Mouse (Mus musculus): Measurements from ENCODE around the gene Gm20403. TPM values are rescaled to one million over a fixed set of nuclear protein-coding genes. Genes with fewer than 3 reads are reported as not detected.

Gene Gm20403
- total RNA-seq, 4 experiments from 2014 or later, result not detected

Other genes with a start within 250 kb of the Gm20403 start
- gene Snx6, start 190.8 kb downstream of the Gm20403 start, total RNA-seq (2022), result 10 to 100 TPM; 41.7 to 53.5 (median 47.1) TPM
- gene Cfl2, start 123.7 kb downstream of the Gm20403 start, total RNA-seq (2022), result 100 to 1,000 TPM in 2 of 4 experiments, 10 to 100 TPM in 2; 94.4 to 106 (median 99.6) TPM
- 1 to 10 TPM in 3 of 4 experiments, under 1 TPM in 1; 0.49 to 4.9 (median 2.1) TPM for gene Baz1a, start 27.8 kb upstream of the Gm20403 start, total RNA-seq (2022)
- 10 to 100 TPM; 10.2 to 12.7 (median 11.2) TPM for gene 2700097O09Rik, start 93.6 kb upstream of the Gm20403 start, total RNA-seq (2022)
- 10 to 100 TPM; 84.9 to 98.9 (median 94.6) TPM for gene Srp54a, start 93.7 kb upstream of the Gm20403 start, total RNA-seq (2022)
- gene Fam177a, start 137.9 kb upstream of the Gm20403 start, total RNA-seq (2022), result 10 to 100 TPM in 3 of 4 experiments, 1 to 10 TPM in 1; 6.1 to 17.5 (median 15.6) TPM
- 10 to 100 TPM; 31.5 to 60.4 (median 43.9) TPM for gene Srp54b, start 168.6 kb upstream of the Gm20403 start, total RNA-seq (2022)
- gene 1700047I17Rik2, start 213.1 kb upstream of the Gm20403 start, total RNA-seq (2022), result 10 to 100 TPM in 1 of 4 experiments, 1 to 10 TPM in 1, not detected in 2; 5.4 to 11.8 TPM
- gene Srp54c, start 243.6 kb upstream of the Gm20403 start, total RNA-seq (2022), result 10 to 100 TPM; 32.5 to 34.4 (median 34.3) TPM